Mouse (Mus musculus) urinary bladder, adult 2 months (tissue): ENCODE data around the gene Abcc3. TPM values are rescaled to one million over a fixed set of nuclear protein-coding genes. Genes with fewer than 3 reads are reported as not detected.

Experiments used
- DNase-seq: peaks from one replicate; pipeline ENCODE4 v3.0.0; 2022; ENCODE audit warnings: low spot score
- polyA plus RNA-seq: library from polyadenylated mRNA; depleted of rRNA; stranded (reverse); fragments of >200 nt; gene quantifications from 2 replicates; pipeline ENCODE4 v1.2.3, GENCODE M21; 2012

The Abcc3 gene
- polyA plus RNA-seq, 1 experiment = 84.7 TPM

GRCm38 (mm10) chr11:94351094-94351493 is 41.7 kb downstream of the Abcc3 start:
- no peak for DNase-seq

GRCm38 (mm10) chr11:94350337-94350736 is 42.5 kb downstream of the Abcc3 start:
- DNase-seq = no peak

- no peak for DNase-seq
These were observed 43.0 kb downstream of the Abcc3 start for GRCm38 (mm10) chr11:94349839-94350238.

DNA sequence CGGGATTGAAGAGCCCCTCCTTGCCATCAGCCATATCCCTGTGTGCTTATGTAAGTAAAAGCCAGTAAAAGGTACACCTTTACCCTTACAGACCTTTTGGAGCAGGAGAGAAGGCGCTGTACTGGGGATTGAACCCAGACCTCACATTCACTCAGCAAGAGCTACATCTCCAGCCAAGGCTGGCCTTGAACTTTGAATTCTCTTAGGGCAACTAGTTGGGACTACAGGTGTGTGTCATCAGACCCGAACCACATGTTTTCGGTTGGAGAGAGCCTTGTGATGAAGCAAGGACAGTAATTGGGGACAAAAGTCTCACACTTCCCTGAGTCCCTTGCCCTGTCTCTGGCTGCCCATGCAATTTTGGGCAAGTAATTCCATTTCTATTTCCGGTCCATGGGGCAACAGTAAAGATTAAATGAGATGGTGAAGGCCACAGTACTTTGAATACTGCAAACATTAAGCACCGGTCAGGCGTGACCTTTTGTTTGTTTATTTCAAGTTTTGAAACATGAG is 45.7 kb downstream of the Abcc3 start:
- no peak for DNase-seq

- no peak for DNase-seq
These were observed 46.2 kb downstream of the Abcc3 start for GRCm38 (mm10) chr11:94346611-94347010.

DNA sequence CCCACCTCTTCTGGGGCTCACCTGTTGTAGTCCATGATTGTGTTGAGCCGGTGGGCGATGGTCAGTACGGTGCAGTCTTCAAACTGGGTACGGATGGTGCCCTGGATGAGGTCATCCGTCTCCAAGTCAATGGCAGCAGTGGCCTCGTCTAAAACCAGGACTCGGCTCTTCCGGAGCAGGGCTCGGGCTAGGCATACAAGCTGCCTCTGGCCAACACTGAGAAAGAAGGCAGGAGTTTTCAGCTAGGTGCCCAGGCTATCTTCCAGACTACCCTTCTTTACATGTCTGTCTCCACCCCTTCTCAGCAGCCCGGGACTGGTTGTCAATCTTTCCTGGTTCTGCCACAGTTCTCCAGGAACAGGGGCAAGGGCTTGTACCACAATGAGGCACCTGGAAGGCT is 46.9 kb downstream of the Abcc3 start:
- DNase-seq = no peak

- DNase-seq = no peak
These were observed 48.3 kb downstream of the Abcc3 start for GRCm38 (mm10) chr11:94344470-94344869.

- no peak for DNase-seq
These were observed 48.8 kb downstream of the Abcc3 start for GRCm38 (mm10) chr11:94343955-94344358.

DNA sequence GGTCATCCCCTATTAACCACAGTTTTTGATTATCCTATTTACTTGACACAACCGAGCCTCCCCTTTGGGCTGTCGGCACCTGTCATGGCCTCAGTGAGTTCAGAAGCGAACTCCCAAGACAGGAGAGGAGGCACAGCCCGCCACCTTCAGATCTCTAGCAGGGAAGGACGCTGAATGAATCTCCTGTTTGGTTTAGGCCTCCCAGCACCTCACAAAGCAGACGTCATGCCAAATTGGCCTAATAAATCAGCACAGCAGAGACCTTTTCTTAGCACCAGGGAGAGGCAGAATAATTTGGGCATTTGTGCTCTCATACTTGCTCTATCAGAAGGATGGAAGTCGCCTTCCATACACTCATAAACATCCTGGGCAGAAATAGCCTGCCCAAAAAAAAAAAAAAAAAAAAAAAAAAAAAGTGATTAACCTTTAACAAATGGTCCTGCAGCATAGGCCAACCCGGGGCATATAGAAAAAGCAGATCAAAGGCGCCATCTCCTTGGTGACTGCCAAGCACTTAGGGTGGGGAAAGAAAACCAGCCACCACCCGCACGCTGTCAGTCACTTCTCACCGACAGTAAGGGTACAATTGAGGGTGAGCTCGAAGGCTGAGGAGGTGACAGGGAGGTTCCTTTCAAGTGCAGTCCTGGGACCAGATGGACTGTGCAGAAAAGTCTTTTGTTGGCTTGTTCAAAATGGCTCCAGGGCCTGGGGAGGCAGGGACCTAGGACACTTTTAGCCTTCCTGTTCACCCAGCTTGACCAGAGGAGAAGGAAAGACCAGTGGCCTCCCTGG is 50.5 kb downstream of the Abcc3 start:
- no peak for DNase-seq

DNA sequence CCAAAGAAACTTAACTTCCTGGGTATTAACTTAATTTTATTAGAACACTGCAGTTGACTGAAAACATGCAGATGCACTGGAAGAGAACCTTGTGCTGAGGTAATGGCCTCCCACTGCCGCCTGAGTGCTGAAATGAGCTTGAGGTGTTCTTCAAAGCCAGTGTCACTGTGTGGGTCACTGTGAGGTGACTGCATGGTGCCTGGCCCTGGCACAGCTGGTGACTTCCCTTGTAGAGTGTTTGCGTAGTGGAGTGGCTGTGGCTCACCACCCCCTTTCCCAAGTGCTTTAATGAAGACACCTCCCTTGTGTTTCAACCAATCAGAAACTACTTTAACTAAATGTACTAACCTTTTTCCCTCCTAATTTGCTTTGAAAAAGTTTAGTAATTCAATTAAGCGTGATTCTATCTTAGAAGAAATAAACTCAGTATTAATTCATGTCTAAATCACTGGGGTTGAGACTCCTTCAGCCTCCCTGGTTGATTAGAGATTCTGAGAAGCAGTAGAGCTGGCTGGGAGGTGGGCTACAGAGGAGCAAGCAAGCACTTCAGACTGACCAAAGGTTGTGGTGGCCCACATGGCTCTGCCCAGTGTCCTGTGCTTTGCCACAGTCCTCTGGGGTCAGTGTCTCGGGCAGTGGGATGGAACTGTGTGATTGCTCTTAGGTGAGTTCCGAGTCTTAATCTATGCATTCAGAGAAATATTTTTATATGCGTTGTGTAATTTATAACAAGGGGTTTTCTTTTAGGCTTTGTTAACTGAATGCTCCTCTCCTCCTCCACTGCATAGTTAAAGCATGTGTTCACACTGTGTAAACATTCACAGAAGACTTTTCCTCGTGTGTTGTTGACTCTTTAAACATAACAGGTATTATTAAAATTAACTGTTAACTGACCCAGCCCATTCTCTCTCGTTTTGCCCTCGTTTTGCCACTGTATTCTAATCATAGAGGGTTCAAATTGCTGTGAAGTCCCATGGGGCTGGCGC is 51.6 kb downstream of the Abcc3 start:
- DNase-seq = no peak

GRCm38 (mm10) chr11:94339732-94340585 is 52.8 kb downstream of the Abcc3 start:
- DNase-seq = no peak

DNA sequence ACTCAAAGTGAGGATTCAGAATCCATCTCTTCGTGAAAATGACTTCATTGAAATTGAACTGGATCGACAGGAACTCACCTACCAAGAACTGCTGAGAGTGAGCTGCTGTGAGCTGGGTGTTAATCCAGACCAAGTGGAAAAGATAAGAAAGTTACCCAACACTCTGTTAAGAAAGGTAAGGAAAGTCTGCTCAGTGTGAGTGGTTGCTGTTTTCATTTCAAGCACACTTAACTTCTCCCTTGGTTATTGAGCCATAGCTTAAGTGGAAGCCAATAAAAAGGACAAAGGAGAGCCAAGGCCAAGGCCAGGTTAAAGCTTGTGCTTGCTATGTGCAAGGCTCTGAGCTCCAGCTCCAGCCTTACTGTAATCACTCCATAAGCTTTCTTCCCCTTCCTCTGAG is 54.5 kb downstream of the Abcc3 start:
- DNase-seq = no peak

- DNase-seq = no peak
These were observed 56.2 kb downstream of the Abcc3 start for GRCm38 (mm10) chr11:94336551-94336950.

GRCm38 (mm10) chr11:94334386-94334968 is 58.3 kb downstream of the Abcc3 start:
- no peak for DNase-seq

DNA sequence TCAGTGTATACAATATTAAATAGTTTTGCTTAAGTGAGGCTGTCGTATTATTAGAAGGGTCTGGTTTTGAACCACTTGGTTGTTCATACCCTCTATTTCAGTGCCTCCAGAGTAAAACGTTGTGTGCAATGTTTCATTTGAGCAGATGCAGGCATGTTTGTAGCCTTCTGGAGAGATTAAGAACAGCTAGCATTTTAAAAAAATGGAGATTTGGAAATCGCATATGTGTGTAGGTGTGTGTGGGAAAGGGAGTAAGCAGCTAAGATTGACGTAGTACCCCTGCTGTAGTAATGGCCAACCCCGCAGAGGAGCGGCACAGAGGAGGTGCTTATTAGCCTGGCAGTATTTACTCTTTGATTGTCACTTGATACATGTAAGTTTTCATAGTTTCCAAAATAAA is 60.1 kb downstream of the Abcc3 start:
- DNase-seq = no peak

DNA sequence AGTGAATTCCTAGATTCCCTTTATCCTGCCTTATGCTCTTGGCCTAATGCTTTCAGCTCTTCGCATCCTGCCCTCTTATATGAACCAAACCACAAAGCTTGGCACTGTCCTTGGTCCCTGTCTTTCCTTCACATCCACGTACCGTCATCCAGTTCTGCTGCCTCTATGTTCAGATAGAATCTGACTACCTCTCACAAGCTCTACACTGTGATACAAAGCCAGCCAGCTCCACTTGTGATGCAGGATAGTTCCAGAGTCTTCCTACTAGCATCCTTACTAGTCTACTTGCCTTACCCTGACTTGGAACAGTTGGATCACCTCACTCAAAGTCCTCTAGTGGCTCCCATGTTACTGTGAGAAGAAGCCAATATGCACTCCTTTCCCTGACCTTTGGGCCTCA is 62.6 kb downstream of the Abcc3 start:
- DNase-seq = no peak

DNA sequence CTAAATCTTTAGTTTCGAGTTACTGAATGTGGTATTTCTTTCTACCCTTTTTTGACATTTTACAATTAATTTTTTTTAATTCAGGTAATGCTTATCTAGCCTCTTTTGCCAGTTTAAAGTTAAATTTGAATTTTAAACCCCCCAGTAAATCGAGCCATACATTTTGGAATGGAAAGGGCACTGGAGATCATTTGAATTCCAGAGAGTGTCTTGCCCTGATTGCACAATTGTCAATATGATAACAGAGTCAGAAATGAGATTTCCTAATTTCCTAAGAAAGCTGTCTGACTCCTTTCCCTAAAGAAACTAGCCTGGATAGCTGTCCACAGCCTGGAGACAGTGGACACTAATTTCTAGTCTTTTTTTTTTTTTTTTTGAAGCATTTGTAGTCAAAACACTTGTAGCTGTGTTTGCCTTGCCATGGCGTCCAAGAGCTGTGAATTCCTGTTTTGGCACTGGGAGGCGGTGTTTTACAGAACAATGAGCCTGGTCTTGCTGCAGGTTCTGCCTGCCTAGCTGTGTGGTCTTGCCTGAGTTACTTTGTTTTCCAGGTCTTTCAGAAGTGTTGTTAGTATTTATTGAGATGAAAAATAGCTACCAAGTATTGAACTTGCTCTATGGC is 63.4 kb downstream of the Abcc3 start:
- DNase-seq = no peak

DNA sequence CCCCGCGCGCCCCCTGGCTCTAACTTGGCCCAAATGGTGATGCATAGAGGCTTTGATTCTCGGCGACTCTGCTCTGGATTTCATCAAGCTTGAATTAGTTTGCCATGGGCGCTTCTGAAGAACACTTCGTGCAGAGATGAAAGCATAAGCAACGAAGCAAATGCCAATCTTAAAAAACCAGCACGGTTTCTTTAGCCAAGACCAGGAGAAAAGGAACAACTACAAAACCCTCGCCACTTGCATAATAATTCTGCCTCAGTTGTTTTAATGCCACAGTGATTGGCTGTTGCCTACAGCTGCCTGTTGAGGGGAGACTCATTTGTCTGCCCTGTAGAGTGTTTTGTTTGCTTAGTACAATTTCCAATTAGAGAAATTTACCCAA is 64.2 kb downstream of the Abcc3 start:
- no peak for DNase-seq

DNA sequence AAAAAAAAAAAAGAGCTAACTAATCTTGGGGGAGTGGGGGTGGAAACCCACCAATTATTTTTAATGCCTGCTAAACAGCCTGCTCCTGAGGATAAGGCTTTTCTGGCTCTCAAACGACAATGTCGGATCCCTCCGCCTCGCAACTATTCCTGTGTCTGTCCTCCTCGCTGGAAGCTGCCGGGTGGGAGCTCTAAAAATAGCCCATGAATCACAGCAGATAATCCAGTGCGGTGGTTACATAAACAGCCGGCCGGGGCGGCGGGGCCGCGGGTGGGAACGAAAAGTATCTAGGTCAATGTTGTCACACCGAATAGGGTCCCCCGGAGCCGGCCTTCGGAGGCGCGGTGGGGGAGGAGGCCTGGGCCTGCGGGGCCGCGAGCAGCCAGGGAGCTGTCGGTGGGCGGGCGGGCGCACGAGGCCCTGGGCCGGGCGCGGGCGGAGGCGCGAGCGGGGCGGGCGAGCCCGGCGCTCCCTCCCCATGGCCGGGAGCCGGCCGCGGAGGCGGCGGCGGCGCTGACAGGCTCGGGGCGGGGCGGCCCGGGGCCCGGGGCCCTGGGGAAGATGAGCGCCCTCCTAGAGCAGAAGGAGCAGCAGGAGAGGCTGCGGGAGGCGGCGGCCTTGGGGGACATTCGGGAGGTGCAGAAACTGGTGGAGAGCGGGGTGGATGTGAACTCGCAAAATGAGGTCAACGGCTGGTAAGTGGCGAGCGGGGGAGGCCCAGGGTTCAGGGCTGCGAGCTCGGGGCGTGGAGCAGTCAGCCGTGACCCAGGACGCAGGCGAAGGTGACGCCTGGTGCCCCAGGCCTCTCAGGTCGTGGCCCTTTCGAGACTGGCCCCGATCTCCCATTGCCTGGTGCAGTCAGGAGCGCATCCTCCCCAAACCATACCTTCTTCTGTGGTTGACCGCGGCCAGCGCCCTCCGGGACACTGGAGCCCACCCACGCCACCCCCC is 64.8 kb downstream of the Abcc3 start, which contains the start of gene Ankrd40:
TSS of gene Ankrd40 (plus strand) at position 309 of the 951 bp plus-strand sequence.
- peak; percentile 94 for DNase-seq
